Mouse (Mus musculus) gonadal fat pad, adult 2 months (tissue): ENCODE results near the gene Acaa1a. TPM values are rescaled to one million over a fixed set of nuclear protein-coding genes. Genes with fewer than 3 reads are reported as not detected.
"Not testable (repeated sequence)": the region's sequence is repeated elsewhere in the genome, so short reads cannot be mapped to it uniquely, and the experiment has no call there.

Experiments used
- DNase-seq: peaks from one replicate; pipeline ENCODE4 v3.0.0-alpha.2; 2012; ENCODE audit warnings: low read depth
- polyA plus RNA-seq: library from polyadenylated mRNA; depleted of rRNA; stranded (reverse); fragments of >200 nt; gene quantifications from 2 replicates; pipeline ENCODE4 v1.2.3, GENCODE M21; 2012

The Acaa1a gene
- polyA plus RNA-seq, 1 experiment: 217 TPM

DNA sequence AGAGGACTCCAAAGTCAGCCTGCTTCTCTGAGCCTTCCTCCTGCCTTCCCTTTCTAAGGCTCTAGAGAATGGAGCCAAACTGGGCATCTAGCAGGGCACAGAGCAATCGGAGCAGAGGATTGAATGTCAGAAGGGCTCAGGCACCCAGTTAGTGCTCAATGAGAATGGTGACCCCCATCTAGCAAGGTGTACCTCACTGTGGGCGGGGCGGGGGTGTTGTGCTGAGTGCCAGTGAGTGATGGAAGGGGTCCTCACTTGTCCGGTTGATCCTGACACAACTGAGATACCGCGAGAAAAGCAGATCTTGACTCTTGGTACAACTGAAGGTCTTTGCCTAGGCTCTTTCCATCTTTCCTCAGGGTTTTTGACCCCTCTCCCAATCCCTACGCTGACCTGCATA lies 370 bp upstream of the Acaa1a start:
- DNase-seq: no peak

DNA sequence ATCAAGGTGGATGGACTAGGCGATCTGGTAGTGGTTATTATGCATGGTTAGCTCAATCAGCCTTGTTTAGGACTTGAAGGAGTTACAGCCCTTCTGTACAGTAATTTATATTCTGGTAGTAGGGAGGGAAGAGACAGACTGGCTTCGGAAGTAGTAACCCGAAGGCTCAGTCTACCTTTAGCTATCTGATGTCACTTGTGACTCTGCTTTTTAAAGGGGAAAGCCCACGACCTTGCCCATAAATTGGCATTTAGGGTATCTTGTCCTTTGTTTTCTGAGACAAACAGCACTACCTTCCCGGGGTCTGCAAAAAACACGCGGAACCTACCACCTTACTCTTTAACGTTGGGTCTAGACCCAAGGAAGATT lies 720 bp downstream of the Acaa1a start:
- no peak for DNase-seq

DNA sequence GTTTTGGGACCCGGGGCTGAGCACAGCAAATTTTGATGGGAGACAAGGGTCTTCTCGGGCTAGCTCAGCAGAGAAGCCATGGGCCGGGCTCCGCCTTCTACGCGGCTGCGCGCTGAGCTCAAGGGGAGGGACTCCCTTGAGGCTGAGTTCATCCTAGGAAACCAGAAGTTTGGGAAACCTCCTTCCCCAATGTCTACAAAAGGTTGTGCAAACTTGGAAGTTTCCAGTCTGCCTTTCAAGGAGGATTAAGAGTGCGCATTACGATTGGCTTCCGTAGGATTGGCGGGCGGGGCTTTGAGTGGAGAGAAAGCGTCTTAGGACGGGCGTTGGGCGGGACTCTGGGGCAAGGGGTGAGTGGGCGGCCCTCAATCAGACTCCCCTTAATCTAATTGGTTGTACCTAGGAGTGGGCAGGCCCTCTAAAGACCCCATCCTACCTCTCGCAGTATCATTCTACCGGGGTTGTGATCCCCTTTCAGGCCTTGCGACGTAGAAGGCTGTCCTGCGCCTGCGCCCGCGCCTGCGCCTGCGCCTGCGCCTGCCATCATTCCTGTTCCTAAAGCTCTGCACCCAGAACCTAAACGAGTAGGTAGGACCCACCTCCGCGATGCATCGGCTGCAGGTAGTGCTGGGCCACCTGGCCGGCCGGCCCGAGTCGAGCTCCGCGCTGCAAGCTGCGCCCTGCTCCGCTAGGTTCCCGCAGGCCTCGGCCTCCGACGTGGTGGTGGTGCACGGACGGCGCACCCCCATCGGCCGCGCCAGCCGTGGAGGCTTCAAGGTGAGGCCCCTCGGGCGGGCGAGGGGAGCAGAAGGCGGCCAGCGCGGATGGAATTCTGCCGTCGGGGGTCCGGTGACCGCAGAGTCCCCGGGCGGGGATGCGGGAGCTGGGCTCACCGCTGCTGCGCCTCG lies 1.7 kb downstream of the Acaa1a start, which contains the start of gene Myd88:
TSS of gene Myd88 (minus strand) at position 503 of the 908 bp plus-strand sequence.
- DNase-seq: peak; percentile 100

DNA sequence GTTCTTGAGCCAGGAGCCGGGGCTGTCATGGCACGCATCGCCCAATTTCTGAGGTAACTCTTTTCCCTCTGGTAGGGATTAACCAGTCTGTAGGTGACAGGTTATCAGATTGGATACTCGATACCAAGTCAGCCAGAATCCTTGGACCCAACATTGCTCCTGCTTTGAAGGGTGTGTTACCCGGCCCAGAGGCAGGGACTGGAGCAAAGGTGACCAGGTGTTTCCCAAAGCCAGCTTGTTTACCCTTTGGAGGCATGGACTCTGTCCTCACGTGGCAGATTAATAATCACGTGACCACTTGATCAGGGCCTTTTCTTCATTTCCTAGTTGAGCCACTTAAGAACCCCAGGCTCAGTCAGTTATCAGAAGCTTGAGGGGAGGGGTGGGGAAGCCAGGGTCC lies 3.3 kb downstream of the Acaa1a start:
- DNase-seq: no peak

DNA sequence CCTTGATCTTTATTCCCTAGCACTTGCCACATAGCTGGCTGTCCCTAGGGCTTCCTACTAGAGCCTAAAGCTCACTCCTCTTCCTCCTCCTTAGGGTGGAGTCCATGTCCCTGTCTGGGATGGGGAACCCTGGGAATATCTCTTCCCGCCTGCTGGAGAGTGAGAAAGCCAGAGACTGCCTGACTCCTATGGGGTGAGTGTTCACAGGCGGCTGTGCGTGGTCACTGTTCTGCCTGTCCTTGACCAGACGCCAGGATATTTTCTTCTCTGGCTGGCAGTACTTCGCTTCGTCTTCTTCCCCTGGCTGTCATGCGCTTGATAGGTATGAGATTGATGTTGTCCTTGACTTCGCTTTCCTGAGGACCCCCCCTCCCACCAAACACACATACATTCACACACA lies 6.9 kb downstream of the Acaa1a start:
- no peak for DNase-seq

DNA sequence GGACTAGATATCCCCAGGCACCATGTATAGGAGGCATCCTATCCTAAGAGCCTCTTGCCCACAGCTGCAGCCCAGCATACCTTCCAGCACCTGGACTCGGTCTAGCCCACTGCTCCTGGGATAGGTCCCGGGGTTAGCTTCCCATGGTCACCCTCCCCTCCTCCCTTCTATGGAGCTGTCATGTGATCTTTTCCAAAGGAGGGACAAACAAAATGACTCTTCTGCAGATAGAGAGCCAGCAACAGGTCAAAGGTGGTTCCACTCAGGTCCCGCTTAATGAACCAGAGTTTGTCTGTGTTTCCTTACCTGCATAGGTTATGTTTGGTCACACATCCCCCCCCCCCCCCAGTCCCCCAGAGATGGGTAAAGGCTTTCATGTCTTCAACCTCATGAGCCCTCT lies 11.1 kb downstream of the Acaa1a start:
- DNase-seq: no peak

DNA sequence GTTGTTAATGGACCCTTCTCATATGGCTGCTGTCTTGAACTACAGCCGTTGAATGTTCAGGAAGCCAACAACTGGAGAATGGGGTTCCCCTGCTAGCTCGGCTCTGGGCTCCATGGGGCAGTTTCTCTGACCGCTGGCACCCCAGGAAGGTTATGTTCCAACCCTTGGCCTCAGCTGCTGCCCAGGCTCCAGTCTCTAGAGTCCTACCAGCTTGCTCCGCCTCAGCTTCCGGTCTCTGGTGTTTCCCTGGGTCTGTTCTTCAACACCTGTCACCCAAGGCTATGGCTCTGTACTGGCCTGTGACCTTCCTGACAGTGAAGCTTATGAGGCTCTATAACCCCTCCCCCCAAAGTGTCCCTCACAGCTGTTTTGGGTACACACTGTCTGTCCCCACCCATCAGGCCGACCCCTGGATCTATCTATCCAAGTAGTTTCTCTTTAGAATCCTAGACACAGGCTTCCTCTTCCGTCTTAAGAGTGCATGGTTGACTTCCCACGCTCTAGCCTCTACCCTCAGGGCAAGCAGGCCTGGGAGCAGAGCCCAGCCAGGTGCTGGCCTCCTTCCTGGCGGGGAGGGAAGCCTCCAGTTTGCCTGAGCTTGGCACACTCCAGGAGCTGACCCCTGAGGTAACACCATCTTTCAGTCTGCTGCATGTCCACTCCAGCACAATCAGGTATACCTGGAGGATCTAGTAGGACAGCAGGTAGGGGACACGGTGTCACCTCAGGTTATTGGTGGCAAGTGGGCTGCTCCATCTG lies 11.7 kb downstream of the Acaa1a start:
- DNase-seq: no peak

DNA sequence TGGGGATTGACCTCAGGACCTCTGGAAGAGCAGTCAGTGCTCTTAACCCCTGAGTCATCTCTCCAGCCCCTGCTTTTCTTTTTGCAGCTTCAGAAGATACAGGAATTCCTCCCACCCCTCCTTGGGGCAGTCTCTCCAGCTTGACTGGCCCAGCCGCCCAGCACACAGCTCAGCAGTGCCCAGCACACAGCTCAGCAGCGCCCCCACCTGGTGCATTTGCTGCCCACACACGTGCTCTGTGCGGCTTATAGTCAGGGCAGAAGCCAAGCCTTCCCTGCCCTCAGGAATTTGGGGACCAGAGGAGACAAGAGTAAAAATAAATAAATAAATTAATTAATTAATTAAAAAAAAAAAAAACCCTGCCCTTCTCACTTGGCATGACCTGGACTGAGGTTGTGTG lies 12.6 kb downstream of the Acaa1a start:
- no peak for DNase-seq

DNA sequence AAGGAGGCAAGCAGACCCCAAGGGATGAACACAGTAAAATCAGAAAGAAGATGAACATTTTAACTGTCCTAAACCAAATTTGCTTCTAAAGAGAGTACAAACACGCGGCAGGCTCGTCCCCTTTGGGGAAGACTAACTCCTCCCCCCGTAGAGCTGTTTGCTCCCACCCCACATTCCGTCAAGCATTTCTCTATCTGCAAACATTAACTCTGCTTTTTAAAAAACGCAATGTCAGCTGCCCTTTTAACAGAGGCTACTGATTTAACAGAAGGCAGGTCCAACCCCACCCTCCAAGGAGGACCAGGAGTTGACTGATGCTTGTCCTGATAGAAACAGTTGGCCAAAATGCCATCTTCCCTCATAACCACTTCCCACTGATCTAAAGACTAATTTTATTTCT lies 14.4 kb downstream of the Acaa1a start:
- no peak for DNase-seq

DNA sequence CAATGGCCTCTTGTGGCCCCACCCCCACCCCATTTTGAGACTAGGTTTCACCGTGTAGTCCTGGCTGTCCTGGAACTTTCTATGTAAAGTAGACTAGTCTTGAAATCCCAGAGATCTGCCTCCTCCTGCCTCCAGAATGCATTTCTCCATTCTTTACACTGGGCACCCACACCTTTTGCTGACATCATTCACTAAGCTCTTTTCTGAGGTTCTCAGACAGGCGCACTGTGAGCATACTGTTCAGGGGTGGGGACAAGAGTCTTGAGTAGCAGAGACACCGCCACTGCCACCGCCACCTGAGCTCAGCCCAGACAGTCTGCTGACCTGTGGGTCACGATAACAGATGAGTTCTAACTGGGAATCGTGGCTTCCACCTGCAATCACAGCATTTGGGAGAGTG lies 16.5 kb downstream of the Acaa1a start:
- no peak for DNase-seq

DNA sequence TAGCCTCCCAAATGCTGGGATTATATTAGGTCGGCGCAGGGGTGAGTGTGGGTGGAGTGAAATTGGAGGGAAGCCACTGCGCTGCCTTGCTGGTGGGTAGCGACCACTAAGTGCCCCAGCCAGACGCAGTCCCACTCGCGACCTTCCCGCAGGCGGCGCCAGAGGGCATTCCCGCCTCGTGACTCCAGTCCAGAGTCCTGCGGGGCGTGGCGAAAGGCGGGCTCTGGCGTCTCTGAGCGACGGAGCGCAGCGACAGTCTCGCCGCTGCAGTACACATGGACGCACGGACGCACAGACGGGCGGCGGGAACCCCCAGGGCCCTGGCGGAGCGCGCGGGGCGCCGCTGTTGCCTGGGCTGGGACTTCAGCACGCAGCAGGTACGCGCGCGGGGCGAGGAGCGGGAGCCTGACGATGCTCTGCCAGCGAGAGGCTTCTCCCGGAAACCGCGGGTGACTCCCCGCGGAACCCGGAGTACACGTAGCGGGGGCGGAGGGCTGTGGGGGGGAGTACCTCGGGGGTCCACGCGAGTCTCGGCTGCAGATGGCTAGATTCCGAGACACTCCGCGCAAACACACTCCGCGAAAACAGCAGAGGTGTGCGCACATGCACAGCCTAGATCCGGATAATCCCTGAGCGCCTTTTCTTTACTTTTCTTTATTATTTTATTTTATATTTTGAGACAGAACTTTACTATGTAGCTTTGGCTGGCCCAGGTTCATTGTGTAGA lies 18.0 kb downstream of the Acaa1a start, which contains the start of gene Xylb:
TSS of gene Xylb (plus strand) at position 51 of the 727 bp plus-strand sequence.
- DNase-seq: no peak

DNA sequence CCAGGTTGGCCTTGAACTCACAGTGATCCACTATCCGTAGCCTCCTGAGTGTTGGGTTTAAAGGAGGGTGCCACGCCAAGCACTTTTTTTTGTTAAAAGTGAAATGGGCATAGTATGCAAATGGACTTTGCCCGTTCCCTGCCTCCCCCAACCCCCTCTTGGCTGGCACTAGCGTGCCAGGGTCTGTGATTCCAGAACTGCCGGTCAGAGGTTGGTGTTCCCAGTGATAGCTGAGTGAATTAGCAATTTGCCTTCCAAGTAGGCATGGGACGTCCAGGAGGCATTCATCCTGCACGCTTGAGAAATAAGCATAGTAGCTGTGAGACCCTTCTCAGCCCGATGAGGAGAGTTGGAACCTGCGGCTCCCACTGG lies 18.6 kb downstream of the Acaa1a start:
- no peak for DNase-seq

DNA sequence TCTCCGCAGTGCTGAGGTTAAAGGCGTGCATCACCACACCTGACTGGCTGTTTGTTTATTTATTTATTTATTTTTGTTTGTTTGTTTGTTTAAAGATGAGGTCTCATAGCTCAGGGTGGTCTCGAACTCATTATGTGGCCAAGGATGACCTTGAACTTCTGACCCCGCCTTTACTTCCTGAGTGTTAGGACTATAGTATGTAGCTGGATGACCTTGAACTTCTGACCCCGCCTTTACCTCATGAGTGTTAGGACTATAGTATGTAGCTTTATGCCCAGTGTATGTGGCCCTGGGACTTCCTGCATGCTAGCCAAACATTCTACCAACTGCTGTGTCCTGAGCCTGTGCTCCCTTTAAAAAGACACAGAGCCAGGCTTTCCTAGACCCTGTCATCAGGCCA lies 21.9 kb downstream of the Acaa1a start:
- DNase-seq: no peak

DNA sequence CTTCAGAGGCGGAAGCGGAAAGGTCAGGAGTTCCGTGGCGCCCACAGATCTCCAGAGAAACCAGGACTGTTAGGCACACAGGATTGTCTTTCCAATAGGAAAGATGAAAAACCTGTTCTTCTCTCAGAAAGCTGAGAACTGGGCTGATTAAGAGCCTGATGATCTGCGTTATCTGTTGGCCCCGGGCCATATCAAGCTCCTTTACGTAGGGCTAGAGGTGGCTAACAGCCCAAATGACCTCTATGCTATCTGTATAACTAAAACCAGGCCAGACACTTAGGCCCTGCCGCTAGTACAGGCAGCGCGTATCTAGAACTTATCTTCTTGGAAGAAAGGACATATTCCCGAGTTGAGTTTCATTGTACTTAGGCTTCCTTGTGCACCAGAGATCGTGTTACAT lies 23.8 kb downstream of the Acaa1a start:
- no peak for DNase-seq

DNA sequence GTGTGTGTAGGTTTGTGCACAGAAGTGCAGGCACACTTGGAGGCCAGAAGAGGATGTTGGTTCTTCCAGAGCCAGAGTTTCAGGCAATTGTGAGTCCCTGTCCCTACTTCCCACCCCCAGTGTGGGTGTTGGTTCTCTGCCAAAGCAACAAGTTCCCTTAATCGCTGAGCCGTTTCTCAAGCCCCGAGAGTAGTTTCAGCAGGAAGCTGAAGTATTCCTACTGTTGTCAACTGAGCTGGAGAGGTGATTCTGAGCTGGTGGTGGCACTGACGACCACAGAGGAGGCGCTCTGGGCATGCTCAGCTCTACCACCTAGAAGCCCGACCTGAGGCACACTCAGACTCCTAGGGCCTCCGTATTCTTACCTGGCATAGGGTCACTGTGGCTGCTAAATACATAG lies 25.8 kb downstream of the Acaa1a start, which contains the start of gene Slc22a14:
TSS of gene Slc22a14 (minus strand) at position 270 of the 400 bp plus-strand sequence.
- no peak for DNase-seq

DNA sequence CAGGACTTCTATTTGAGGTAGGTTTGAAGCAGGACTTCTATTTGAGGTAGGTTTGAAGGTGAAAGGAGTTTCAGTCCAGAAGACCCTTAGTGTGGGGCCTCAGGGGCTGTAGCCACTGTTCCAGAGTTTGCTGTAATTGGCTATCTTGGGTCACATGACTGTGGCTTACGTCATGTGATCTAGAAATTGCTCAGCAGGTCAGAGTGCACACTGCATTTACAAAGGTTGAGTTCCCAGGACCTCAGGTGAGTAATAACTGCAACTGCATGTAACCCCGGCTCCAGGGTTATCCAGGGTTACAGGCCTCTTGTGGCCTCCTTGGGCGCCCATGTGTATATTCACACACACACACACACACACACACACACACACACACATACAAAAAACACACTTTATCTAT lies 28.9 kb downstream of the Acaa1a start:
- DNase-seq: no peak

DNA sequence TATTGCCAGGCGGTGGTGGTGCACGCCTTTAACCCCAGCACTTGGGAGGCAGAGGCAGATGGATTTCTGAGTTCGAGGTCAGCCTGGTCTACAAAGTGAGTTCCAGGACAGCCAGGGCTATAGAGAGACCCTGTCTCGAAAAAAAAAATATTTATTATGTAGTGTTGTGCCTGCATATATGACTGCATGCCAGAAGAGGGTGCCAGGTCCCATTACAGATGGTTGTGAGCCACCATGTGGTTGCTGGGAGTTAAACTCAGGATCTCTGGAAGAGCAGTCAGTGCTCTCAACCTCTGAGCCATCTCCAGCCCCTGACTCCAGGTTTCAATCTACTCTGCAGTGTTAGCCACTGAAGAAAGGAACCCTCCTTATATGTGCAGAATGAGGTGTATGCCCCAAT lies 31.3 kb downstream of the Acaa1a start:
- DNase-seq: not testable (repeated sequence)

DNA sequence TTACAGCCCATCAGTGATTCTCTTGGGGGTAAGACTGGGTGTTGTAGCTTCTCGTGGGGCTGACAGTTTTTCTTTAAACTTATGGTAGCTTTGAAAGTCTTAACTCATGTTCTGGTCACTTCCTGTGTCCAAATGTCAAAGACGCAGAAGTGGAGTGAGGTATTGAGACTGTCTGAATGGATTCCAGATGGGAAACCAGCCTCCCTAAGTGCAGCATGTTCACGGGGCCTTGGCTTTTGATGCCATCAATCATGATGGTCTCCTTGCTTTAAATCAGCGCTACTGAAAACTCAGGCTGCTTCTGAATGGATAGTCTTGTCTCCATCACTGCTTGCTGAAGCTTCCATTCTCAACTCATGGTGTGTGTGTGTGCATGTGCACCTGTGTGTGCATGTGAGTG lies 31.8 kb downstream of the Acaa1a start:
- DNase-seq: no peak

DNA sequence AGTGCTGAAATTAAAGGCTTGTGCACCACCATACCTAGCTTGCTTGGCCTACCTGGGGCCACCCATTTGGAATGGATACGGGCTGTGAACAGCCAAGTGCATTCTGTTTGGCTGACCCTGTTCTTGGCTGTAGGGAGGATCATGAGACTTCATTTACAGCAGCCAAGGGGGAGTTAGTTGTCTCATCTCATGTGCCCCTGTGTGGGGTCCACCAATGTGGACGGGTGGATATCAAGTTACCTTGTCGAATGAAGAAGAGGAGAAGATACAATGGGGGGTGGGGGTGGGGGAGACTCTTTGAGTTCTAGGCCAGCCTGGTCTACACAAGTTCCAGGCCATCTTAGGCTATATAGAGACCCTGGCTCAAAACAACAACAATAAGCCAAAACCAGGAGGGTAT lies 35.5 kb downstream of the Acaa1a start:
- no peak for DNase-seq

DNA sequence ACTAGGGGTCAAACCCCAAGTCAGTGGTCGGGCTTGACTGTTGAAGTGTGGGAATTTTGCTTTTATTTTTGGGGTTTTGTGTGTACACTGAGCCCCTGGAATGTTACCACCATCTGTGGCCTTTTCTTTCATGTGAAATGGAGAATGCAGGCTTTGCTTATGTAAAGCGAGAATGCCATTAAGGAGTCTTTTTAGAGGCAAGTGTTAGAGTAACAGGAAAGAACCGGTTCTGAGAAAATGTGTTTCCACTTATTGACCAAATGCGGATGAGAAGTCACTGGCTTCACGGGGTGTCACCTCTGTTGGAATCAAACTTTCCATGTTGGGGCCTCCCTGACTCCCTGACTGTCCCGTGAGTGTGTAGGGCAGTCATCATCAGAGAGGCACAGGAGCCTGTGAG lies 36.1 kb downstream of the Acaa1a start:
- no peak for DNase-seq

DNA sequence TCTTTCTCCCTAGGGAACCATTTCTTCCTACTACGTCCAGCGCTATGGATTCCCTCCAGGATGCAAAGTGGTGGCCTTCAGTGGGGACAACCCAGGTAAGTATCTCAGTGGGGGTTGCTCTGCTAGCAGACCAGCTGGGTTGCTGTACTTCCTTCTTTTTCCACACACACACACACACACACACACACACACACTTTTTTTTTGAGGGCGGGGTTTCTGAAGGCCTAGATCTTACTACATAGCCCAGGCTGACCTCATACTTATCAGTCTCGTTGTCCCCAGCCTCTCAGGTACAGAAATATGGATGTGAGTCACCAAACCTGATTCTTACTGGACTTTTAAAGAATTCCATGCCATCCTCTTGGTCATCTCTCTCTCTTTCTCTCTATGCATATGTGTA lies 38.8 kb downstream of the Acaa1a start:
- no peak for DNase-seq

DNA sequence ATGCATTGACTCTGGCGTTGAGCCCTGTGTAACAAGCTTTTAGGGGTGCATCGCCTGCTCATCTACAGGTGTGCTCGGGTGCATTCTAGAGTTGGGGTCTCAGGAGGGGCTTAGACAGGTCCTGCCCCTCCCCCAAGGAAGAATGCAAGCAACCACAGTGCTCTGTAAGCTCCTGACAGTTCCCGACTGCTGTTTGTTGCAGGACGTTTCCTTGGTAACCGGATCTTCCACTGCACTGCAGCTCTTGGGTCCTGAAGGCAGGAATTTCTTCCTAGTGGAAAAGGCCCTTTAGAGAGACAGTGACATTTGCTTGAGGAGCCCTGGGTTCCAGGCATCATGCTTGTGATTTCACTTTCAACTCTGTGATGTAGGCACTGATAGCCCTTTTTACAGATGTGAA lies 43.1 kb downstream of the Acaa1a start:
- DNase-seq: no peak
